Mouse (Mus musculus) adrenal gland (tissue): Measurements from ENCODE around the gene Selenon.

ENCODE experiments used
- intact Hi-C: fragments of 180-260 bp; cut with DNase I; formaldehyde crosslinking; loops from one replicate; pipeline ENCODE4 v1.15.1; 2025

Gene Selenon

GRCm38 (mm10) chr4:134548169-134548938, 3.6 kb downstream of the Selenon start:
- intact Hi-C loops: no loop called here

- intact Hi-C loops: no loop called here
Observed at GRCm38 (mm10) chr4:134546814-134547705, 4.9 kb downstream of the Selenon start.

- intact Hi-C loops: loop anchor here (1.0 to 5.0 kb wide), 2 partner anchors 171 to 254 kb away; no protein-coding TSS in a partner anchor
Observed at GRCm38 (mm10) chr4:134543261-134543660, 8.7 kb downstream of the Selenon start.

GRCm38 (mm10) chr4:134542726-134543125, 9.2 kb downstream of the Selenon start:
- intact Hi-C loops: loop anchor here (1.0 to 5.0 kb wide), 2 partner anchors 172 to 255 kb away; no protein-coding TSS in a partner anchor

GRCm38 (mm10) chr4:134538997-134539580, 12.9 kb downstream of the Selenon start:
- intact Hi-C loops: no loop called here

GRCm38 (mm10) chr4:134535787-134536151, 16.2 kb downstream of the Selenon start:
- intact Hi-C loops: no loop called here

- intact Hi-C loops: no loop called here
Observed at GRCm38 (mm10) chr4:134534932-134535786, 16.8 kb downstream of the Selenon start, which contains the start of gene Mtfr1l. Gene Mtfr1l, minus strand, starts transcription at chr4:134535387.

- intact Hi-C loops: no loop called here
Observed at GRCm38 (mm10) chr4:134534124-134534886, 17.7 kb downstream of the Selenon start.

GRCm38 (mm10) chr4:134533421-134533820, 18.5 kb downstream of the Selenon start:
- intact Hi-C loops: no loop called here

- intact Hi-C loops: no loop called here
Observed at GRCm38 (mm10) chr4:134532928-134533327, 19.0 kb downstream of the Selenon start.

GRCm38 (mm10) chr4:134526220-134526619, 25.7 kb downstream of the Selenon start:
- intact Hi-C loops: no loop called here

GRCm38 (mm10) chr4:134525806-134526205, 26.2 kb downstream of the Selenon start:
- intact Hi-C loops: no loop called here

GRCm38 (mm10) chr4:134523447-134523846, 28.5 kb downstream of the Selenon start:
- intact Hi-C loops: no loop called here

GRCm38 (mm10) chr4:134519281-134519680, 32.7 kb downstream of the Selenon start:
- intact Hi-C loops: no loop called here

GRCm38 (mm10) chr4:134518541-134518940, 33.4 kb downstream of the Selenon start:
- intact Hi-C loops: no loop called here

- intact Hi-C loops: no loop called here
Observed at GRCm38 (mm10) chr4:134517719-134518118, 34.2 kb downstream of the Selenon start.

GRCm38 (mm10) chr4:134516981-134517380, 35.0 kb downstream of the Selenon start:
- intact Hi-C loops: no loop called here

- intact Hi-C loops: no loop called here
Observed at GRCm38 (mm10) chr4:134515614-134516013, 36.4 kb downstream of the Selenon start.

GRCm38 (mm10) chr4:134514309-134514930, 37.5 kb downstream of the Selenon start:
- intact Hi-C loops: no loop called here
